Mouse (Mus musculus): Measurements from ENCODE around the gene Ldlrad1.

Ldlrad1 gene

GRCm38 (mm10) chr4:107208880-107209279 lies at the start of gene Ldlrad1:
Gene Ldlrad1 (plus strand): TSS chr4:107209180.
- no peak for DNase-seq (ENCODE audit: low spot score in 2 of 2)

- DNase-seq (ENCODE audit: low spot score in 2 of 2), result no peak
Measured at GRCm38 (mm10) chr4:107160181-107160580, 48.8 kb upstream of the Ldlrad1 start.

GRCm38 (mm10) chr4:107163341-107163740 lies 45.6 kb upstream of the Ldlrad1 start:
- DNase-seq (ENCODE audit: low spot score in 2 of 2), result no peak

GRCm38 (mm10) chr4:107163756-107164587 lies 45.0 kb upstream of the Ldlrad1 start:
- DNase-seq (ENCODE audit: low spot score in 2 of 2), result peak; percentile 58 to 61

GRCm38 (mm10) chr4:107166700-107167099 lies 42.3 kb upstream of the Ldlrad1 start:
- no peak for DNase-seq (ENCODE audit: low spot score in 2 of 2)

- DNase-seq (ENCODE audit: low spot score in 2 of 2), result no peak
Measured at GRCm38 (mm10) chr4:107167798-107168197, 41.2 kb upstream of the Ldlrad1 start.

DNA sequence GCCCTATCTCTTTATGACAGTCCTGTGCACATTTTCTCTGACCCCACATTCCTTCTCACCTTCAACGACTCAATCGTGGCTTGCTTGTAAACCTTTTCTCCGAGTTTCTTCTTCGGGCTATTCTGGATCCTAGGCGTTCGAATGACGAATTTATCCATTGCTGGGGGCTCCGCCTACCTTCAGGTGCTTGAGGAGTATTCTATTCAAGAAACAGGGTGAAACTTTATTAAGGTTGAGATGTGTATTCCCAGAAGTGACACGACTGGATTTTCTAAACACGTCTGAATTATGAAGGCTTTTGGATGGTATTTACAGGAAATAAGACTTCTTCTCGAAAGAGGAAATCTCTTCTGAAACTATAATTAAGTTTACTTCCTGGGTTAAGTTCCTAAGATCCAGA lies 31.5 kb upstream of the Ldlrad1 start:
- DNase-seq (ENCODE audit: low spot score in 2 of 2), result no peak

GRCm38 (mm10) chr4:107178182-107178829 lies 30.7 kb upstream of the Ldlrad1 start, which contains the start of gene Tmem59:
Gene Tmem59 (plus strand): TSS chr4:107178399.
- DNase-seq (ENCODE audit: low spot score in 2 of 2), result peak; percentile 97

- peak; percentile 56 to 64 for DNase-seq (ENCODE audit: low spot score in 2 of 2)
Measured at GRCm38 (mm10) chr4:107178830-107179490, 30.0 kb upstream of the Ldlrad1 start, which contains the start of gene Tceanc2. Gene Tceanc2 (minus strand): TSS chr4:107179116.

DNA sequence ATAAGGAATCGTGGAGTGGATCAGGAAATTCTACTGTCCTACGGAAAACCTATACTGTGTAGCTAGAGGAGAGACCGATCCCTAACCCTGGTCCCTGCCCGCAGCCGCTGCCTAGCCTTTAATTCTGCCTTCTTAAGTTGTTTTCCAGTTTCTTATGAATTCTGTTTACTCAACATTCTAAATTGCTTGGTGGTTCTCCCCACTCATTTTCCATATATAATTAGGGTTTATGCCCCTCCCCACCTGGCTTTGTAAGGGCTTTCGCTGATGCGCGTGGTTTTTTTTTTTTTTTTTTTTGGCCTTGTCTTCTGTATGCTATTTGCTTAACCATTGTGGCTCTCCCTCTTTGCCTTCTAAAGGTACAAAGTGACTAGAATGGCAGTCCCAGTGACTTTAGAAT lies 29.4 kb upstream of the Ldlrad1 start:
- no peak for DNase-seq (ENCODE audit: low spot score in 2 of 2)

GRCm38 (mm10) chr4:107180746-107181145 lies 28.2 kb upstream of the Ldlrad1 start:
- no peak for DNase-seq (ENCODE audit: low spot score in 2 of 2)

GRCm38 (mm10) chr4:107181866-107182265 lies 27.1 kb upstream of the Ldlrad1 start:
- DNase-seq (ENCODE audit: low spot score in 2 of 2), result no peak

- DNase-seq (ENCODE audit: low spot score in 2 of 2), result no peak
Measured at GRCm38 (mm10) chr4:107182796-107183195, 26.2 kb upstream of the Ldlrad1 start.

- no peak for DNase-seq (ENCODE audit: low spot score in 2 of 2)
Measured at GRCm38 (mm10) chr4:107183203-107183602, 25.8 kb upstream of the Ldlrad1 start.

- no peak for DNase-seq (ENCODE audit: low spot score in 2 of 2)
Measured at GRCm38 (mm10) chr4:107185703-107186102, 23.3 kb upstream of the Ldlrad1 start.

GRCm38 (mm10) chr4:107193841-107194240 lies 15.1 kb upstream of the Ldlrad1 start:
- DNase-seq (ENCODE audit: low spot score in 2 of 2), result no peak

- no peak for DNase-seq (ENCODE audit: low spot score in 2 of 2)
Measured at GRCm38 (mm10) chr4:107196454-107196853, 12.5 kb upstream of the Ldlrad1 start.

- no peak for DNase-seq (ENCODE audit: low spot score in 2 of 2)
Measured at GRCm38 (mm10) chr4:107198072-107198471, 10.9 kb upstream of the Ldlrad1 start.

- DNase-seq (ENCODE audit: low spot score in 2 of 2), result no peak
Measured at GRCm38 (mm10) chr4:107201779-107202178, 7.2 kb upstream of the Ldlrad1 start.

- no peak for DNase-seq (ENCODE audit: low spot score in 2 of 2)
Measured at GRCm38 (mm10) chr4:107203001-107203400, 6.0 kb upstream of the Ldlrad1 start.

- no peak for DNase-seq (ENCODE audit: low spot score in 2 of 2)
Measured at GRCm38 (mm10) chr4:107207016-107207415, 2.0 kb upstream of the Ldlrad1 start.

DNA sequence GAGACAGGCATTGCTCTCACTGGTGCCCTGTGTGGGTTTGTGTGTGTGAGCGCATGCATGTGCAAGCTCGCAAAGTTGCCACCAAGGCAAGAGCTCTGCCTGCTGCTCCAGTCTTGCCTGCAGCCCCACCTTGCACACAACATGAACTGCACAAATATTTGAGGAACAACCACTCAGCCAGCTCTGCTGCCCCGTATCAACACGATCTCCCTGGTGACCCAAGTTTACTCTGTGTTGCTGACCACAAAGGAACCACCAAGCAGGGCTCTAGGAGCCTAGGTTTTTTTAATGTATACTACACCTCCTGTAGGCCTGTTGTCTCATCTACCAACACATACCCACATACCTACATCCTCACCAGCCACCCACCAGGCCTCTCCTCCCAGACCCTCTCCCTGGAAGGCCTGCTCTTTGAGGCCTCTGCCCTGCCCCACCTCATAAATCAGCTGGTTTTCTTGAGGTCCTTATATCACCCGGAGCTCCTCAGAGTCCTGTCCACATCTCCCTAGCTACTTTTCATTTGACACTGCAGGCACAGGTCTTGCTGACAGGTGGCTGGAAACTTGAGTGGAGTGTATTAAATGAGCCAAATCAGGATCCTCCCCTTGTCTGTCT lies 1.6 kb downstream of the Ldlrad1 start:
- DNase-seq (ENCODE audit: low spot score in 2 of 2), result no peak

All from spleen, postnatal 36 days (tissue).